ENCODE assay signal across 8 mouse cellular contexts in the genomic region with DNA sequence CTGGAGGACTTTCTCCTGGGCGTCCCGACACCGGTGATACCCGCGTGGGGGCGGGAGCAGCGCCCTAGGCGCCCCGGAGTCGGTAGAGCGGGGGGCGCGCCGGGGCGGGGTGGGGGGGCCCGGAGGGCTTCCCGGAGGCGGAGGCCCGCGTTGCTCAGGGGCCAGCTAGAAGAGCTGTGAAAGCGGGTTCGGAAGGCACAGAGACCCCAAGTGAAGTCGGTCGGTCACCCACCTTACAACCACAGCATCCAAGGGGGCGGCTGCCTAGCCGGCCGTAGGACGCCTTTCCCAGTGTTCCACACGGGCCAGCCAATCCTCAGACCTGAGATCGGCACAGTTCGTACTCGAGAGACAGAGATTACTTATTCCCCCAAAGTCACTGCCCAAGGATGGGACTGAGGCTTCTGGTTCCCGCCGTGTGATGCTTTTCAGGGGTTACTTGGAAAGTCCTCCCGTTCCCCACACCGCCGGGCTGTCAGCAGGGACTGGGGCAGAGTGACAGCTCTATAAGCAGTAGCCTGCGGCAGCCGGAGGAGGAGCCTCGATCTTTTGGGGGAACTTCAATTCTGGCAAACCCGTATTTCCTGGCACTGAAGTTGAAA. TPM values are rescaled to one million over a fixed set of nuclear protein-coding genes. Genes with fewer than 3 reads are reported as not detected.
DNase-seq lines count a peak whose midpoint lies in the region; ATAC-seq lines count a peak whose summit lies in the region.

No protein-coding gene starts in this region.

- H3K4me3 ChIP-seq in hindbrain, embryonic 14.5 days (replicated peaks; ENCODE audit: low read length): peak overlapping the region; percentile 89
- peak overlapping the region; percentile 83 for H3K4me3 ChIP-seq in macrophage (ENCODE audit: inconsistent target)

- H3K79me2 ChIP-seq in macrophage (ENCODE audit: inconsistent target): peaks cover 38% of the 10 kb centered on the region

- H3K27me3 ChIP-seq in hindbrain, embryonic 14.5 days (ENCODE audit: control insufficient read depth, insufficient read depth, low read length): no peaks in the 10 kb centered on the region

- peaks cover 14% of the 10 kb centered on the region for H3K4me1 ChIP-seq in hindbrain, embryonic 14.5 days (replicated peaks; ENCODE audit: control insufficient read depth, insufficient read depth, low read length)

- ATAC-seq in hindbrain, embryonic 14.5 days (ENCODE audit: low FRiP score): peak; percentile 56

- peaks cover 24% of the 10 kb centered on the region for H3K36me3 ChIP-seq in hindbrain, embryonic 14.5 days (replicated peaks; ENCODE audit: control insufficient read depth, insufficient read depth)
- H3K36me3 ChIP-seq in macrophage (ENCODE audit: inconsistent target): peaks cover 19% of the 10 kb centered on the region

- H3K4me2 ChIP-seq in hindbrain, embryonic 14.5 days (replicated peaks): peak overlapping the region; percentile 66

- H3K9ac ChIP-seq in hindbrain, embryonic 14.5 days: peak overlapping the region; percentile 79

- WGBS in hindbrain, embryonic 14.5 days: 1% methylated on average over 38 of the region's 41 CpGs
- WGBS in macrophage (ENCODE audit: missing documents): 0% methylated on average over 30 of the region's 41 CpGs

- DNase-seq in NIH3T3 (ENCODE audit: low read depth): peak; percentile 76
- peak; percentile 77 to 78 for DNase-seq in cerebellum, postnatal 10 days
- DNase-seq in frontal cortex, postnatal 25 days (ENCODE audit: low spot score in 2 of 2): peak; percentile 33 to 46
- DNase-seq in hindbrain, embryonic 14.5 days (ENCODE audit: low spot score): peak; percentile 62
- peak; percentile 65 to 66 for DNase-seq in layer of hippocampus, postnatal 36 days
- DNase-seq in right cerebral cortex, adult 18-20 months: peak; percentile 64
- DNase-seq in urinary bladder, adult 18-20 months (ENCODE audit: low spot score in 2 of 2): peak; percentile 20 to 69

- H3K9me3 ChIP-seq in hindbrain, embryonic 14.5 days (ENCODE audit: control insufficient read depth, low read length): no peaks in the 10 kb centered on the region

- H3K27ac ChIP-seq in hindbrain, embryonic 14.5 days: peak overlapping the region; percentile 85
- H3K27ac ChIP-seq in macrophage: peak overlapping the region; percentile 63

RNA-seq across cellular contexts. Expression of a gene that starts 0.8 kb away (rescaled TPM):
- 77.8 and 84.8 TPM in 2 replicates for polyA plus RNA-seq in hindbrain, embryonic 14.5 days (2014; fragmentation: Nextera tagmentation; extraction: Ambion mirVana)
- 10 to 100 TPM; 36.6 to 37.8 TPM for total RNA-seq in layer of hippocampus, postnatal 36 days (2021)
- total RNA-seq in macrophage (2018; cell fraction: chromatin; rRNA removed): 10 to 100 TPM; 29.2 to 67.2 (median 48.3) TPM
- 10 to 100 TPM in 25 of 26 experiments, 1 to 10 TPM in 1; 9.8 to 19.1 (median 13.7) TPM for total RNA-seq in macrophage (2018; cell fraction: cytosol; rRNA removed)
- total RNA-seq in macrophage (2018; cell fraction: nucleus; rRNA removed): 10 to 100 TPM; 20.4 to 63.5 (median 36.3) TPM
- 10.3 to 22.0 TPM (median 18.7 TPM) in 3 replicates for polyA plus RNA-seq in macrophage (2018)

RNA-seq across cellular contexts. Expression of a gene that starts 29.9 kb away (rescaled TPM):
- polyA plus RNA-seq in hindbrain, embryonic 14.5 days (2014; fragmentation: Nextera tagmentation; extraction: Ambion mirVana): 41.2 and 42.4 TPM in 2 replicates
- total RNA-seq in layer of hippocampus, postnatal 36 days (2021): 10 to 100 TPM; 34.0 to 34.5 TPM
- total RNA-seq in macrophage (2018; cell fraction: chromatin; rRNA removed): 100 to 1,000 TPM in 5 of 26 experiments, 10 to 100 TPM in 21; 14.5 to 126 (median 37.4) TPM
- 10 to 100 TPM; 11.7 to 47.0 (median 18.8) TPM for total RNA-seq in macrophage (2018; cell fraction: cytosol; rRNA removed)
- 100 to 1,000 TPM in 1 of 26 experiments, 10 to 100 TPM in 25; 13.0 to 104 (median 32.5) TPM for total RNA-seq in macrophage (2018; cell fraction: nucleus; rRNA removed)
- polyA plus RNA-seq in macrophage (2018): 8.7 to 14.4 TPM (median 9.8 TPM) in 3 replicates

Comparison
In these comparisons a context has a peak if more than half of its experiments do, and no peak if none do; other contexts are left out.
1. Peak in every context shown above with its lines: DNase-seq, ATAC-seq, H3K4me3 ChIP-seq and H3K27ac ChIP-seq.